Mouse (Mus musculus) lung, adult 2 months (tissue): ENCODE measurements around the gene Rnf223.

ENCODE experiments used
- CTCF ChIP-seq: fragments of 200-500 bp; IDR thresholded peaks from 2 replicates; pipeline ENCODE4 v1.5.1; 2011; ENCODE audit warnings: mild to moderate bottlenecking, low read length, control low read depth; ENCODE audit not compliant: insufficient read depth
- POLR2A ChIP-seq: fragments of 200-500 bp; IDR thresholded peaks from 2 replicates; pipeline ENCODE4 v1.6.1; 2011; ENCODE audit warnings: low read depth, mild to moderate bottlenecking, control low read depth, low read length, borderline replicate concordance; ENCODE audit errors: extremely low read depth

DNA sequence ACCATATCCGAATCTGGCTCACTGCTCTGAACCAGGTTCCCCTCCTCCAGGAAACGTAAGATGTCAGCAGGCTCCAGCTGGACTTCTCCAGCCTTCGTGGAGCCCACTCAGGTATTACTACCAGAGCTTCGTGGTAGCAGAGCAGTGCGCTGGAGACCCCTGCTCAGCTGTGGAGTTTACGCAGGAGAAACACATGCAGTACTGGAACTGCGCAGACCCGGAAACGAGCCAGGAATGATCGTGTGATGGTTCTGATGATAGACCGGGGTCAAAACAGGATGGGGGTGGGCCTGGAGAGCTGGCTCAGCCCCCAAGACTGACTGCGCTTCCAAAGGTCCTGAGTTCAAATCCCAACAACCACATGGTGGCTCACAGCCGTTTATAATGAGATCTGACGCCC, 5.5 kb downstream of the Rnf223 start:
- TF ChIP-seq CTCF (no peak), POLR2A (no peak)
